Mouse (Mus musculus) large intestine, adult 2 months (tissue): Measurements from ENCODE around the gene Fez1. TPM values are rescaled to one million over a fixed set of nuclear protein-coding genes. Genes with fewer than 3 reads are reported as not detected.
A peak's percentile ranks its signal among the peaks of the same experiment; 100 is the strongest.

Experiments used
- DNase-seq: peaks from one replicate; pipeline ENCODE4 v3.0.0-alpha.2; 2012; ENCODE audit warnings: low read depth, low spot score
- WGBS: fragments of 180-500 bp; shearing (Covaris S2); methylation state at CpG from one replicate; pipeline ENCODE4 v1.1.7; 2018; 5-methylcytosine and 5-hydroxymethylcytosine counted together
- polyA plus RNA-seq: library from polyadenylated mRNA; depleted of rRNA; stranded (reverse); fragments of >200 nt; gene quantifications from 2 replicates; pipeline ENCODE4 v1.2.3, GENCODE M21; 2012; rRNA removed

The Fez1 gene
- 1.2 TPM in 2 replicates for polyA plus RNA-seq

DNA sequence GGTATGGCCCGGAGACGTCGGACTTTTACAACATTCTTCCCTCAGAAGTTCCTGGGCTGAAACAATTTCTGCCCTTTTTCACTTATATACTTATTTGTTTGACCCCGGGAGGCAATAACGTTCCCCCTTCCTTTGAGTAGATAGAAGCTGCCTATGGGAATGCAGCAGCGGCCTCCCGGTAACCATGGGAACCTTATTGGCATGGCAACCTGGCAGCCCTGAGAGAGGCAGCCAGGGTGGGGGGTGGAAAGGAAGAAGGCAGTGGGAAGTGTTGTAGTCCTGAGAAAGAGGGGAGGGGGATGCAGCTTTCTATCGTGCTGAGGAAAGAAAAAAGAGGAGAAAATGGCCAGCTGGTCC is at the start of gene Fez1:
TSS of gene Fez1 (plus strand) at position 221 of the 357 bp plus-strand sequence.
- WGBS = 3% methylated on average over 8 of the region's 8 CpGs
- DNase-seq = no peak

DNA sequence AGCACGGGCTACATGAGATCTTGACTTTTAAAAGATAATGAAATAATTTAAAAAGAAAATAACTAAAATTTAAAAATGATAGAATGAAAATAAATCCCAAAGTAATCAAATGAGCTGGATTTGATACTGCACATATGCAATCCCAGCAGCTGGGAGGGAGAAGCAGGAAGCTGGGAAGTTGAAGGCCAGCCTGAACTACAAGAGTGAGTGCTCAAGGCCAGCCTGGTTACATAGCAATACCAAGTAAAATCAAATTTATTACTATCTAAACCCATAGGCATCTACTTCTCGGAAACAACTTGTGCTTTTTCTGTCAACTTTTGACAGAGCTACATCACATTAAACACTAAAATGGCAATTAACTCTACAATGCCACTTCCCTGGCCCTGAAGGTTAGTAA is 37.7 kb upstream of the Fez1 start:
- no peak for DNase-seq
- WGBS = 44% methylated on average over 2 of the region's 2 CpGs

DNA sequence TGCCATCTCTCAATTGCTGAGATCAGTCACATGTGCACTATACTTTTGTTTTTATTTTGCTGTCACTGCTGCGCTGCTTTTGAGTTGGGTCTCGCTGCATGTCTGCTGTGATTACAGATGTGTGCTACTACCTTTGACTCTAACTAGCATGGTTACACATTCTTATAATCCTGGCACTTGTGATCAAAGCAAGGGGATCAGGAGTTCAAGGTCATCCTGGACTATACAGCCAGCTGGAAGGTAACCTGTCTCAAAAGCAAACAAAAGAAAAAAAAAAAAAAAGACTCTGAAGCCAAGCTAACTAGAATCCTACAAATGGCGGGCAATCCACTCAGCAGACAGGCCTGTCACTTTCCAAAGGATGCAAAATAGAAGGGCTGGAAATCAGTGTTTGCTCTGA is 29.5 kb upstream of the Fez1 start:
- 71% methylated on average over 3 of the region's 3 CpGs for WGBS
- DNase-seq = no peak

DNA sequence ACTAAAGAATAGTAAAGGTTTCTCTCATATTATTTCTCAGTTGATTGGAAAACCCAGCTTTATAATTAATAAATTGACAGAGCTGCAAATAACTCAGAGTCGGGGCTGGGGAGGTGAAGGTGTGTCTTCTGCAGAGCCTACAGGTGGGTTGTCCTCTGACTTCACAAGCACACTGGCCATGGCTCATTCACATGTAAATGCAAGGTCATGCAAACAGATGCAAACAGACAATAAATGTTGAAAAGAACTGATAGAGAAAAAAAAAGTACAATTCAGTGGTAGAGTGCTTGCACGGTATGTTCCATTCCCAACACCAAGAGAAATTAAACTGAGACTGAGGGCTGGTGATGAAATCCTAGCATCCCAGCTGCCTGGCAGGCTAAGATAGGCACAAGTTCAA is 27.2 kb upstream of the Fez1 start:
- WGBS = 63% methylated on average over 2 of the region's 2 CpGs
- no peak for DNase-seq

DNA sequence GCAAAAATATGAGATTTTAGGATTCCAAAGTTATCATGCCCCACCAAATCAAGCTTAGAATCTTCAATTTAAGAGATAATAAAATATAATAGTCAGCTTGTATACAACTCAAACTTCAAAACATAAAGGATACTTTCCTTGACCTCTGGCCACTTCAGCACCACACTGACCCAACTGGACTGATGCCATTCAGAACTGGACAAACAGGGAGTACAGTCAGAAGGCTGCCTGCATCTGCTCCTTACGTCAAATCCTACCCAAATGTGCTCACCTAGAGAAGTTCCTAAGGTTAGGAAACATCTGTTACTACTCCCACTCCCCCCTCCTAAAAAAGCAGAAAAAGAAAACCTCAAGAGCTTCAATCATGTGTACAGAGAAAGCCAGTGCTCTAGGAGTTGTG is 26.1 kb upstream of the Fez1 start:
- DNase-seq = no peak
- 57% methylated on average over 1 of the region's 1 CpGs for WGBS

DNA sequence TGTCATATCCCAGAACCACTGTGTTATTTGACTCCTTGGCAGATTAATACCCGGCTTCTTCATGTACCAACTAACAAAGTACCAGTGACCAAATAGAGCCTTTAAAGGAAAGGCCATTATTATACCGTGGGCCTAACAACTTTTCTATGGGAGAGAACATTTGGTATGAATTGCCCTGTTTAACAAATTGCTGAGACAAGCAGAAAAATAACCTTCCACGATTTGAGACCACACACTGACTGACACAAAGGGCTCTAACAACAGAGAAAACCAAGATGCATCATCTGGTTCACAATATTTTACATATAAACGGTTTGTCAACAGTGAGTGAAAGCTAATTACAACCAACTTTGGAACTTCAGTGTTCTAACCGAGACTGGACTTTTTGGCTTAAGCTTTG is 25.4 kb upstream of the Fez1 start:
- WGBS = 10% methylated on average over 5 of the region's 5 CpGs
- DNase-seq = no peak

DNA sequence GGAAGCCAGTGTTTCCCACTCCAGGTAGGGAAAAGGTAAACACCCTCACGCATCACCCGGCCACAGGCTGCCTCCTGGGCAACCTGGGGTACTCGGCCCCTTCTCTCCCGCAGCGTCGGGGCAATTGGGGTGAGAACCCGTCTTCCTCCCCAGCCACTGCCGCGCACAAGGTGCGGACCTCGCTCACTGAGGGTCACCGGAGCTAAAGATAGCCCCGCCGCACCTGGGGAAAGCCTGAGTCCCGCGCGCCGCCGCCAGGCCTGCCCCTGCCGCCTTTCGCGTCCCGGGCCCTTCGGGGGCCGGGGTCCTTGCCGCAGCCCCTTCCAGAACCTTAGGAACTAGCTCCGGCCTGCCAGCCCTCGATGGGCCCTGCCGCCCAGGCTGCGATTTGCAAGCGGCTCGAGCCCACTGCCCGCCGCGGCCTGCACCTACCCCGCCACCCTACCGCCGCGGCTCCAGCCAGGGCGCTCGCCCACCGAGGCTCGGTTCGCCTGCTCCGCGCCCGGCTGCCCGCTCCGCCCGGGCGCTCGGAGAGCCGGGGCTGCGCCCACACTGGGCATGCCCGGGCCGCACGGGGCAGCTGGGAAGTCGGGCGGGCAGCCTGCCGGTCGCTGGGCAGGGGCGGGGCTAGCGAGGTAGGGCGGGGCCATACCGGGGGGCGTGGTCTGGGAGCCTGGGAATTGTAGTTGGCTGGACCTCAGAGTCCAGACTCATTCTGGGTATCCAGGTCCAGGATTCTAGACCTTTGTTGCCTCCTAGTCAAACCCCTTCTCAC is 24.7 kb upstream of the Fez1 start, which contains the start of gene Ei24:
TSS of gene Ei24 (minus strand) at position 613 of the 775 bp plus-strand sequence.
- peak; percentile 57 for DNase-seq
- WGBS = under 1% methylated on average over 63 of the region's 66 CpGs

DNA sequence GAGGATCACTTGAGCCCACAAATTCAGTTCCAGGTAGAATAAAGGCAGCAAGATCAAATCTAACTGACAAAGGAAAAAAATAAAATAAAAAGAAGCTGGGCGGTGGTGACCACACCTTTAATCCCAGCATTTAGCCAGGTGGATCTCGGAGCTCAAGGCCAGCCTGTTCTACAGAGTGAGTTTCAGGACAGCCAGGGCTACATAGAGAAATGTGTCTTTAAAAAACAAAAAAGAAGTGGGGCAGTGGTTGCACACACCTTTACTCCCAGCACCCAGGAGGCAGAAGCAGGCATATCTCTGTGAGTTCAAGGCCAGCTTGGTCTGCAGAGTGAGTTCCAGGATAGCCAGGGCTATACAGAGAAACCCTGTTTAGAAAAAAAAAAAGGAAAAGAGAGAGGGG is 19.7 kb upstream of the Fez1 start:
- no peak for DNase-seq

DNA sequence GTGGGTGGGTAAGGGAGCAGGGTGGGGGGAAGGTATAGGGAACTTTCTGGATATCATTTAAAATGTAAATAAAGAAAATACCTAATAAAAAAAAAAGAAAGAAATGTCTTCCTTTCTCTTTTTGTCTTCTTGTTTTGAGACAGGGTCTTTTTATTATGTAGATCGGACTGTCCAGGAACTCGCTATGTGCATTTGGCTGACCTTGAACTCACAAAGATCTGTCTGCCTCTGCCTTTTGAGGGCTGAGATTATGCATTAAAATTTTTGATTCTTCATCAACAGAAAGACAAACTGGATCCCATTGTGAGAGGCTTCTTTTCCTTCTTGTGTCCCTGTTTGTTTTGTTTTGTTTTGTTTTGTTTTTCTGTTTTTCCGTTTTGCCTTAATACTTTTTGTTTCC is 18.7 kb upstream of the Fez1 start:
- WGBS = 80% methylated on average over 3 of the region's 3 CpGs
- DNase-seq = no peak

More for the DNA sequence above, 19.7 kb upstream of the Fez1 start:
- 49% methylated on average over 2 of the region's 2 CpGs for WGBS

DNA sequence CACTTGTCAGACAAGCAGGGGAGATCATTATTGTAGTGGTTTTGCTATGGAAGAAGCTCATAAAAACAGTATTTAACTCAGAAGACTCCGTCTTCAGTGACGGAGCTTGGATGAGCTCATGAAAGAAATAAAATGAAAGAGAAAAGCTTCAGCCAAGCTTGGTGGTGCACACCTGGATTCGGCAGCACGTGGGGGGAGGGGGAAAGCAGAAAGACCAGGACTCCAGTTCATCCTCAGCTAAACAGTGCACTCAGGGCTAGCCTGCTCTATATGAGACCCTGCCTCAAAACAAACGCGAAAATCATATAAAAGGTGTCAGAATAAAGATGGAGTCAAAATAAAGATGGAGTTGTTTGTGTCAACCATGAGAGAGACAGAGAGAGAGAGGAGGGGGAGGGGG is 18.3 kb upstream of the Fez1 start:
- 64% methylated on average over 6 of the region's 6 CpGs for WGBS
- DNase-seq = no peak

DNA sequence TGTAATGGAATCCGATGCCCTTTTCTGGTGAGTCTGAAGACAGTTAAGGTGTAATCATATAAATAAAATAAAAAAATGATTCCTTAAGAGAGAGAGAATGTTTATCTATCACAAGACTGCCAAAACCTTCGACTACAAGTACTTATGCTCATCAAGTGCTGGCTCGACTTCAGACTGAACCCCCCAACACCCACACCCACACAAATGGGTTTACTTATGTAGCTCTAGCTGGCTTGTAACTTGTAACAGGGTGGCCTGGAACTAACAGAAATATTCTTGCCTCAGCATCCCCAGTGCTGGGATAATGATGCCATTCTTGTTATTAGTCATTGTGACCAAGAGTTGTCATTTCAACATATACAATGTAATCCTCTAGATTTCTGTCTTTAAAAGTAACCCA is 17.7 kb upstream of the Fez1 start:
- WGBS = 75% methylated on average over 3 of the region's 3 CpGs
- no peak for DNase-seq

DNA sequence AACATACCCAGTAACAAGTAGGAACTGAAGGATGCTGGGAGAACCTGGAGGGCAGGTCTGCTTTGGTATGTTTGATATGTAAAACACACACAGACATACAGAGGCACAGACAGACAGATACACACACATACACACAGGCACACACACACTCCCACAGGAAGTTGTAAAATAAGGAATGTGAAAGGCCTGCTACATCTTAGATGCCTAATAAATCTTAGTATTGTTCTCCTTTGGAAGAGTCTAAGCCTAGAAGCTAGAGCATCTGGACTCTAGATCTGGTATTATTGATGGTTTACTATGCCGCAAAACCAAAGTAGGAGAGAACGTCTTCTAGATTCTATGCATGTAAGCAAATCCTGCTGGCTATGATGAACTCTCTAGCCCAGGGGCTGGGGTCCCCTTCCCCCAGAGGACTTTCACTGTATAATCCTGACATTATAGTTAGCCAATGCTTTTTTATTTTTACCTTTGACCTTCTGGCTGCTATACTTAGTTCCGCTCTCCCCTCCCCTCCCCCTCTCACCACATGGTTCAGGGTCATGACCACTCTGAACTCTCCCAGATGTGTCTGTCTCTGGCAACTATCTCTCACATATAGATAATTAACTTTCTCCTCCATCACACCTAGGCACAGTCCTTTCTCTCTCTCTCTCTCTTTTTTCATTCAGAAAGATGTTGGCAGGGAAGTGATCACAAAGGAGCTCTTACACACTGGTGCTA is 16.2 kb upstream of the Fez1 start:
- WGBS = 75% methylated on average over 3 of the region's 3 CpGs
- DNase-seq = no peak

DNA sequence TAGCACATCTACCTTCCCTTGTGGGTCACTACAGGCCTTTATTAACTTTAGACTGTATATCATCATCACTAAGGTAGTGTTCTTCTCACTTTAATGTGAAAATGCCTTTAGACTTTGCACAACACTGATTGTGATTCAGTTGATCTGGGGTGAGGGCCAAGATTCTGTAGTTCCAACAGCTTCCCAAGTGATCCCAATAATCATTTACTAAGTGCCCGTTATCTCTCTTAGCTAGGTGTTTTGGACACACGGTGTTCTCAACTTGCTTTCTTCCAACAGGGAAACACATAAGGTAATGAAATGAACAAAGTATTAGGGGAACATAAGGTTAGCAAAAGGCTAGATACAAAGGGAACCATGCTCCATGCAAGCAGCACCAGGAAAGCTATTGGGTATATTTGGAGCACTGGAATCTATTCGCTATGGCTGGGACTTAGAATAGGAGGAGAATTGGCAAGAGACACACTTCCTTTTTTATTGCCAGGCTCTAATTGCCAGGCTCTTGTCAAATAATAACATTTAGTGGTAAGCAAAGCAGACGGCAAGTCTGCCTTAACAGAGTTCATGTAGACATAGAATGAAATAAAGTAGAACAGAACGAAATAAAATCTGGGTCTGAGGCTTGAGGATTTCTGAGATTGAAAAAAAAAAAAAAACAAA is 13.4 kb upstream of the Fez1 start:
- no peak for DNase-seq
- 22% methylated on average over 5 of the region's 5 CpGs for WGBS

DNA sequence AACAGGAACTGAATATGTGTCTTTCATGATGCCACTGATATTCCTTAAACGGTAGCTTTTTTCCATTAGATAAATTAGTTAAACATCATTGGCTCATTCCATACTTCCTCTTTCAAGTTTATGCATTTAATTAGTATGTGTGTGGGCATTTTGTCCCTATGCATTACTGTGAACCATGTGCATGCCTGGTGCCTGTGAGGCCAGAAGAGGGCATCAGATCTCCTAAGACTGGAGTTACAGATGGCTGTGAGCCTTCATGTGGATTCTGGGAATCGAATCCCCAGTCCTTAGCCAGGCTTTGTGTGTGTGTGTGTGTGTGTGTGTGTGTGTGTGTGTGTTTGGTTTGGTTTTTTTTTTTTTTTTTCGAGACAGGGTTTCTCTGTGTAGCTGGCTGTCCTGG is 7.2 kb upstream of the Fez1 start:
- DNase-seq = no peak
- WGBS = 68% methylated on average over 3 of the region's 3 CpGs

DNA sequence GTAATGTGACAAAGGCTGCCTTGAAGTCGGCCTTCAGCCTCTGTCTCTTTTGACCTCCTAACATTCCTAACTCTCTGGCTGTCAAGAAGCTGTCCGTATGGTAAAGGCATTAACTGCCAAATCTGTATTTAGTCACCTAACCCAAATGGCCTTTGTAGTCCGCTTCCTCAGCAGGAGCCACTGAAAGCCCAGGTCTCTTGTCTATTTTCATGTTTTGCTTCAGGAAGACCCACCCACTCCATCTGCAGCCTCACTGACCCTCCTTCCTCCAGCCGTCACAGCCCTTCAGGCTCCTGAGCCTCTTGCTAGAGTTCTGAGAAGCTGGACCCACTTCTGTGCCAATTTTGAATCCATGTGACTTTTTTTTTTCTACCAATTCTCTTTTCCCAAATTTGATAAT is 2.8 kb upstream of the Fez1 start:
- WGBS = 70% methylated on average over 4 of the region's 4 CpGs
- DNase-seq = no peak

DNA sequence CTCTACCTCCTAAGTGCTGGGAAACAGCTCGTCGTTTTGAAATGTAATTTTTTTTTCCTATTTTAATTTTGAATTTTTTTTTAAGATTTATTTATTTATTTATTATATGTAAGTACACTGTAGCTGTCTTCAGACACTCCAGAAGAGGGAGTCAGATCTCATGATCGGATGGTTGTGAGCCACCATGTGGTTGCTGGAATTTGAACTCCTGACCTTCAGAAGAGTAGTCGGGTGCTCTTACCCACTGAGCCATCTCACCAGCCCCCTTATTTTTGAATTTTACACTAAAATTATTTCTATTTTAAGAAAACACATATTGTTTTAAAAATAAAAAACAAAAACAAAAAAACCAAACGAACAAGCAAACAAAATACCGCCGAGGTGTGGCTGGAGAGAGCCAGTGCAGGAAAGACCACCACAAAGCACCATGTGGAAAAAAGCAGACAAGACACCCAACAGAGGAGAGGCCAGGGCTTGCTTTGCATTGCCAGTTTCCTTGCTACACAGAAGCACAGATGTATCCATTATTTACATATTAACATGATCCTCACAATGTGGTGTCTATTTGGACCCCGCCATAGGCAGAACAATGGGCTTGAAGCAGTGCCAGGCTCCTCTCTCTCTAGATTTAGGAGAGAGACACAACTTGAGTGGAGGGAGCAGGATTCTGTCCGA is 558 bp upstream of the Fez1 start:
- WGBS = 38% methylated on average over 9 of the region's 9 CpGs

DNA sequence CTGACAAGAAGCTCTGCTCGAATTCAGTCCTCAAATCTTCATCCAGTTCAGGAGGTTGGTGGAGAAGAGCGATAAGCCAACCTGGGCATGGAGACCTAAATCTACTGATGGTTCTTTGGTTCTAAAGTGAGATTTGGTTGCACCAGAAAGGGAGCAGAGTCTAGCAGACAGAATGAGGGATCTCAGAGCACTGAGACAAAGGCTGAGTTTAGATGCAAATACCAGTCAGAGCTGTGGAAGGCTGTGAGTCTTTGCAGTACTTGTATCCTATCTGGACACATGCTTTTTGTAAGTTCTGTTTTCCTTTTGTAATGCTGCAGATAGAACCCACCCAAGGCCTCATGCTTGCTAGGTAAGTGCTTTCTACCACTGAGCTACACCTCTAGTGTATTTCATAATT is 360 bp downstream of the Fez1 start:
- 40% methylated on average over 2 of the region's 2 CpGs for WGBS
- no peak for DNase-seq

More for the DNA sequence above, 558 bp upstream of the Fez1 start:
- no peak for DNase-seq

DNA sequence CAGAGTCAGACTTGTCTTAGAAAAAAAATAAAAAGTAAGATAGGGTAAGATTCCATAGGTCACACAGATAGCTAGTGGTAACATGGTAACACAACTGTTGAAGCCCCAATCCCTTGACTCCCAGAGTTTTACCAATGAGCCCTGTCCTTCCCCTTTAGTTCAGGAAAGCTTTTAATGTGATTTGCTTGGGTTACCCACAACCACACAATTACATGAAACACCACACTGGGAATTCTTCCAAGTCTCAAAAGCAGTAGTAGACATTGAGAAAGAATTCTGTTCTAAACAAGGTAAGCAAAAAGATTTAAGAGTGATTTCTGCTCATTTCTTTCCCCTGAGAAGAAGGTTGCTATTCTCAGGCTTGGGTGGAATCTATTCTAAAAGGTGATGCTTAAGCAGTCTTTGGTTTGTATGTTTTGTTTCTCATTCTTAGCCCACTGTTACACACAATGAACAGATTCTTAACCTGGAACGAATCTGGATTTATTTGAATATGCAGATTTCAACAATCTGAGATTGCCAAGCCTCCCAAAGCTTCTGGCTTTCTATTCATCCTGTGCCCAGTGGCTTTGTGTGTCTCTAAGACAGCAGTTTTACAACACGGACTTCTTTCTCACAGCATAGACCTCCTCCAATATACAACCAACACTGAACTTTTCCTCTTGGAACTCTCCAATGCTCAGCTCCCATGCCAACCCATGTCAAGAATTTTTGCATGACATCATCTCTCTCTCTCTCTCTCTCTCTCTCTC is 5.1 kb downstream of the Fez1 start:
- DNase-seq = no peak
- WGBS = 40% methylated on average over 2 of the region's 2 CpGs

DNA sequence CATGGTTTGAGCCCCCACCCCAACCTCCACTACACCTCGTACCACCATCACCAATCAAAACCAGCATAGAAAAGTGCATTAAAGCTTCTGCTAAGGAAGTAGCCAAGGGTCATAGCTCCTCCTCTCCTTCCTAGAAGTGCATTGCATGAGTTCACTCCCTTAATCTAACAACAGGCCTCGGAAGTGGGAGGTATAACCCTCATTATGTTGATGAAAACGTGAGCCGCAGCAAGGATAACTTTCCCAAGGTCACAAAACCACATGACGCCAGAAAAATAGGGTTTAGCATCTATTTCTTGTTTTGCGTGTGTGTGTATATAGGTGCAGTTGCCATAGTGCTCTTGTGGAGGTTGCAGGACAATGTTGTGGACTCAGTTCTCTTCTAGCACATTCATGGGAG is 9.7 kb downstream of the Fez1 start:
- no peak for DNase-seq
- 73% methylated on average over 6 of the region's 6 CpGs for WGBS

DNA sequence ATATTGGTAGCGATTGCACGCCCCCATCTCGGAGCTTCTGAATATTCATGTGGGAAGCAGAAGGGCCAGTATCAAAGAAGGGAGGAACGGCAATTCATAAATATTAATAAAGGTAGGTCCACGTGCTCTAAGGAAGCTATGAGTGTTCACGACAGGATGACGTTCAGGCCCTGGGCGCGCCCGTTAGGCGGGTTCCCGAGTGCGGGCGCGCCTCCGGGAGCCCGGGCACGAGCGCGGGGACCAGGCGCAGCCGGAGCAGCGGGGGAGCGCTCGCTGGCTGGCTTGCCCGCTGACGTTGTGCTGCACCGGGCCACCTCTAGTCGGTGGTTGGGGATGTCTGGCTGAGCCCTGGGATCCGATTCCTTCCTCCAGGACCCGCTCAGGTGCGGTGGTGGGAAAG is 10.9 kb downstream of the Fez1 start:
- DNase-seq = no peak
- WGBS = 2% methylated on average over 32 of the region's 32 CpGs
